Mouse (Mus musculus) kidney, adult 2 months (tissue): ENCODE results near the gene Camkk2.

ENCODE experiments used
- CTCF ChIP-seq: fragments of 200-500 bp; conservative IDR thresholded peaks from 2 replicates; pipeline ENCODE4 v1.5.1; 2011; ENCODE audit warnings: low read depth, mild to moderate bottlenecking, control low read depth, low read length, moderate library complexity, mixed read lengths; ENCODE audit not compliant: insufficient read depth, insufficient read length
- POLR2A ChIP-seq: fragments of 200-500 bp; IDR thresholded peaks from one replicate; pipeline ENCODE4 v1.6.1; 2011; ENCODE audit warnings: low read depth, low read length, control low read depth

GRCm38 (mm10) chr5:122704571-122704970 lies 74.6 kb downstream of the Camkk2 start:
- TF ChIP-seq POLR2A = no peak
- no peak for TF ChIP-seq CTCF
